Mouse (Mus musculus): ENCODE measurements around the gene Pnma5. TPM values are rescaled to one million over a fixed set of nuclear protein-coding genes. Genes with fewer than 3 reads are reported as not detected.

Gene Pnma5
- polyA plus RNA-seq, 1 experiment from 2014 or later = not detected

DNA sequence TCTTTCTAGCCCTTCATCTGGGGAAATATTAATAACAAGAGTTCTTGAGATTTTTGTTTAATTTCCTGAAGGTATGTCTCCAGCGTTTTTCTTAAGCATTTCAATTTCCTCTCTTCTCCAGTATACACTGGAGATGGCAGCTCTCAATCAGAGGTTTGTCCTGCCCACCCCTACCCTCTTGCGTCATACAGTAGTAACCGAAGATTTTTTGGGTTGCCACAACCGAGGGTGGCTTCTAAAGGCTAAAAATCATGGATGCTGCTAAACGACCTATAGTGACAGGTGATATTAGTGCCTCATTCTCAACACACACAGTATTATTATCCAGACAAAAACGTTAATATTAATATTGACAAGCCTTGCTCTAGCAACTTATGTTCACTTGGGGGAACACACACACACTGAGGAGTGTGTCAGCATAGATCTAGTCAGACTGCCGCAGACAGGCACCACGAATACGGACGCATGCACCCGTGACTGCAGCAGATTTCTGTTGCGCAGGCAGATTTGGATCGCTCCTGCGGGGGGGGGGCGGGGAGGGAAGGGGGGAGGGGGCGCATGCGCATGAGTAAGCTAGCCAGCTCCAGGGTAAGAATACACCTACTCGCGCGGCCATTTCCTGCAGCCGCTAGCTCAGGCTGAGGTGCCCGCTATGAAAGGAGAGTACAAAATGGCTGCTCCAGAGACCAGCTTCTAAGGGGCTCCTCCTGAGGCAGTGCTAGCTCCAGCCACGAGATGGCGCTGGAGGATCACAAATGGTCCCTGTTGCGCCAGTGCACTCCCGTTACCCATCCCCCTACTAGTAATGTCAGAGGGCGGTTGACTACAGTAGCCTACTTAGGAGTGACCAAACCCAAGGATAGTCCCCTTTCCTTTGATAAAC is 29.1 kb downstream of the Pnma5 start:
- Histone ChIP-seq H3K27ac (0 out of 2 replicates have a peak overlapping the region, but pooled peaks have one; percentile 58), H3K36me3 (no peaks in the 10 kb centered on the region), H3K4me1 (no peaks in the 10 kb centered on the region), H3K9me3 (replicated peaks) (no peaks in the 10 kb centered on the region), H3K27me3 (ENCODE audit: low read depth, poor library complexity, severe bottlenecking) (peaks cover 58% of the 10 kb centered on the region), H3K4me3 (peak overlapping the region; percentile 46)
- WGBS = 14% methylated on average over 25 of the region's 27 CpGs
- peak; percentile 90 for DNase-seq (ENCODE audit: low spot score)

- Histone ChIP-seq H3K27ac (no peak overlapping the region), H3K4me3 (no peak overlapping the region), H3K9me3 (replicated peaks) (no peaks in the 10 kb centered on the region), H3K36me3 (no peaks in the 10 kb centered on the region), H3K4me1 (no peaks in the 10 kb centered on the region), H3K27me3 (ENCODE audit: low read depth, poor library complexity, severe bottlenecking) (peaks cover 60% of the 10 kb centered on the region)
- 67% methylated on average over 4 of the region's 4 CpGs for WGBS
- DNase-seq (ENCODE audit: low spot score) = no peak
Observed at GRCm38 (mm10) chrX:73005678-73006077, 31.2 kb downstream of the Pnma5 start.

GRCm38 (mm10) chrX:73003110-73003509 is 33.8 kb downstream of the Pnma5 start:
- no peak overlapping the region for H3K27ac ChIP-seq
- peaks cover 69% of the 10 kb centered on the region for H3K27me3 ChIP-seq (ENCODE audit: low read depth, poor library complexity, severe bottlenecking)

DNA sequence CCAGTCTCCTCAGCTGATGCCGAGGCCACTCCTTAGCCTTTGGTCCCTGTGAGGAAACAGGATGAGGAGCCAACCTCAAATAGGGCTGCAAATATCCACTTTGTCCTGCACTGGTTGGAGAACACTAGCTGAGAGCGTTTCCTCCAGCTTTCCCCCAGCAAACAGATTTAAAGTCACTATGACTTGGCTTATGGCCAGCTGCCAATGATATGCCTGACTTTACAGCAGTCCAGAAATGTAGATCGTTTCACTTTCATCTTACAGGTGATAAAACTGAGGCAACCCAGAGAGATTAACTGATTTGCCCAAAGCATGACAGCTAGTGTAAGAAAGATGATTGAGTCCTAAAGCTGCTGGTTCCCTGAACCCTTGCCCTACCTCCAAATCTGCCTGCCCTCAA is 41.4 kb downstream of the Pnma5 start:
- Histone ChIP-seq H3K27ac (no peak overlapping the region), H3K9me3 (replicated peaks) (no peaks in the 10 kb centered on the region), H3K36me3 (no peaks in the 10 kb centered on the region), H3K4me1 (no peaks in the 10 kb centered on the region), H3K27me3 (ENCODE audit: low read depth, poor library complexity, severe bottlenecking) (peaks cover 81% of the 10 kb centered on the region), H3K4me3 (no peak overlapping the region)
- no peak for DNase-seq (ENCODE audit: low spot score)
- 83% methylated on average over 3 of the region's 3 CpGs for WGBS

More at GRCm38 (mm10) chrX:73003110-73003509, 33.8 kb downstream of the Pnma5 start:
- no peak for DNase-seq (ENCODE audit: low spot score)
- no peaks in the 10 kb centered on the region for H3K4me1 ChIP-seq
- H3K4me3 ChIP-seq = no peak overlapping the region
- H3K9me3 ChIP-seq (replicated peaks) = no peaks in the 10 kb centered on the region
- no peaks in the 10 kb centered on the region for H3K36me3 ChIP-seq
- WGBS = 83% methylated on average over 5 of the region's 5 CpGs

DNA sequence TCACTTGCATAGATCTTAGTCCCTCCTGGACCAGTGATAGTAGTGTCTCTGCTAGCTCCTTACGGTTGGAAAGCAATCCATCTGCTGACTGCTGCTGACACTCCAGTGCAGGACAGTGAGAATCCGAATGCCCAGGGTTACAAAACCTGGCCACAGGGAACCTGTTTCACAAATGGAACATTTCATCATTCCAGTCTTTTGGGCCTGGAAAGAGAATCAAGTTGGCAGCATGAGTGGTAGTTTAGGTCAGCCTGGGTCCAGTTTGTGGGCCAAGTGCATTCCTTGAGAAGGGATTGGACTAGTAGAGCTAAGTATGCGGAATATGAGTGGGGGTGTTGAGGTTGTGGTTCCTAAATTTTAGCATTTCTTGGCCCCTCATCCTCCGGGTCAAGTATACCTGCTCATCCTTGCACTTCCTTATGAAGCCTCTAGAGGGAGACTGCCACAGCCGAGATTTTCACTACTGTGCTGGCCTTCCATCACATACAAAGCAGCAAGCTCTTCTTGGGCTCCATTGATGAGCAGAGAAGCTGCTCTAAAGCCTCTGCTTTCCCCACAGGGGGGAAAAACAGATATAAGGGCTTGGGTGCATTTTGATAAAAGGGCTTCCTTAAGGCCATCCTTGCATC is 44.5 kb downstream of the Pnma5 start:
- 56% methylated on average over 5 of the region's 5 CpGs for WGBS
- Histone ChIP-seq H3K4me1 (no peaks in the 10 kb centered on the region), H3K9me3 (replicated peaks) (no peaks in the 10 kb centered on the region)

GRCm38 (mm10) chrX:72990581-72990980 is 46.3 kb downstream of the Pnma5 start:
- no peaks in the 10 kb centered on the region for H3K36me3 ChIP-seq
- WGBS = 79% methylated on average over 3 of the region's 3 CpGs

More for the DNA sequence above, 44.5 kb downstream of the Pnma5 start:
- Histone ChIP-seq H3K27me3 (ENCODE audit: low read depth, poor library complexity, severe bottlenecking) (peaks cover 81% of the 10 kb centered on the region), H3K27ac (no peak overlapping the region), H3K4me3 (no peak overlapping the region), H3K36me3 (no peaks in the 10 kb centered on the region)
- no peak for DNase-seq (ENCODE audit: low spot score)

DNA sequence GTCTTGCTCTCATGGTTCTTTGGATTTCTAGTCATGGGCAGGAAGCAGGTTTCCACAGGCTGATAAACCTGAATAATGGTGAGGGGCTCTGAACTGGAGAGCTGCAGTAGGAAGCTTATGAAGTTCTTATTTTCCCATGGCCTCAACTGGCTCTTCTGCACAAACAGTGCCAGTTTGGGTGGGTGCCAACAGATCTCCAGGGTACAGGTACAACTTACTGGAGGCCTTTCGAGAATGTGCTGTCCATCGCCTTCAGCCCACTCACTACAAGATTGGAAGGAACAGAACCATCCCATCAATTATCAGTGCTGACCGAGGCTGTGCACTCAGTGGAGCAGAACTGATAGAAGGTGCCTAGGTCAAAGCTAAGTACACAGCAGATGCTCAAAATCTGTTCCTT is 48.5 kb downstream of the Pnma5 start:
- no peak overlapping the region for H3K27ac ChIP-seq

More at GRCm38 (mm10) chrX:72990581-72990980, 46.3 kb downstream of the Pnma5 start:
- Histone ChIP-seq H3K27ac (no peak overlapping the region), H3K4me1 (no peaks in the 10 kb centered on the region), H3K27me3 (ENCODE audit: low read depth, poor library complexity, severe bottlenecking) (peaks cover 89% of the 10 kb centered on the region), H3K4me3 (no peak overlapping the region), H3K9me3 (replicated peaks) (no peaks in the 10 kb centered on the region)
- DNase-seq (ENCODE audit: low spot score) = no peak

GRCm38 (mm10) chrX:72987520-72987905 is 49.4 kb downstream of the Pnma5 start:
- Histone ChIP-seq H3K4me1 (no peaks in the 10 kb centered on the region), H3K36me3 (no peaks in the 10 kb centered on the region), H3K27me3 (ENCODE audit: low read depth, poor library complexity, severe bottlenecking) (peaks cover 95% of the 10 kb centered on the region), H3K9me3 (replicated peaks) (no peaks in the 10 kb centered on the region), H3K4me3 (peak overlapping the region; percentile 55), H3K27ac (peak overlapping the region; percentile 77)
- WGBS = 33% methylated on average over 14 of the region's 14 CpGs
- DNase-seq (ENCODE audit: low spot score) = no peak

More for the DNA sequence above, 48.5 kb downstream of the Pnma5 start:
- Histone ChIP-seq H3K4me1 (no peaks in the 10 kb centered on the region), H3K4me3 (no peak overlapping the region), H3K9me3 (replicated peaks) (no peaks in the 10 kb centered on the region), H3K36me3 (no peaks in the 10 kb centered on the region), H3K27me3 (ENCODE audit: low read depth, poor library complexity, severe bottlenecking) (peaks cover 92% of the 10 kb centered on the region)
- WGBS = 92% methylated on average over 3 of the region's 3 CpGs
- no peak for DNase-seq (ENCODE audit: low spot score)

DNA sequence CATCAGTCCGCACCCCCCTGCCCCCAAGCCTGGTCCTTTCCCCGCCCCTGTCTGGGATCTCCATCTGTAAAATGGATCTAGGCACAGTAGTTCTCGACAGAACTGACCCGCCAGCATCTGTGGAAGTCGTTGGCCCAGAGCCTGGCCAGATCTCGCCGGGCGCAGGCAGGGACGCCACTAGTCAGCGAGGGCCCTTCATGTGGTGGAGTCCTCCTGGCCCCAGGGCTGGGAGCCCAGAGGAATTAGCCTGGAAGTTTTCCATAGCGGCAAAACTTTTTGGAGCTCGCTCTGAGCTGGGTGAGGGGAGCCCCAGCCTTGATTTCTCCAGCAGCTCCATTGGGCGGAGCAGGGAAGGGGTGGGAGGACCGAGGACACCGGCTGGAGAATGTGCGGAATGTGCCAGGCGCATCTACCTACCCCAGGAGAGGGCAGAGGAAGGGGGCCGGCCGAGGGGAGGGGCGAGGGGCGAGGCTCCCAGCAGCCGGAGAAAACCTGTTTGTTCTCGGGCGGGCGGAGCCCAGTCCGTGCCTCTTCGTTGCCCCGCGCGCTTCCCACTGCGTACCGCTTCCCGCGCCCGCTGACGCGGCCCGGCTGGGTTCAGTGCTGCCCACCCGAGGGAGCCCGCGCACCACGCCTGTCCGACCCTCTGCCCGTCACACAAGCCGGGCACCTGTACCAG is 49.9 kb downstream of the Pnma5 start, which contains the start of gene Zfp185:
TSS of gene Zfp185 (plus strand) at position 499 of the 679 bp plus-strand sequence.
- peaks cover 95% of the 10 kb centered on the region for H3K27me3 ChIP-seq (ENCODE audit: low read depth, poor library complexity, severe bottlenecking)
- peak; percentile 67 for DNase-seq (ENCODE audit: low spot score)
- H3K4me1 ChIP-seq = no peaks in the 10 kb centered on the region
- H3K36me3 ChIP-seq = no peaks in the 10 kb centered on the region
- H3K27ac ChIP-seq = peak within 1 kb of the TSS; percentile 77
- H3K4me3 ChIP-seq = peak within 1 kb of the TSS; percentile 55
- H3K9me3 ChIP-seq (replicated peaks) = no peaks in the 10 kb centered on the region
- WGBS = 13% methylated on average over 38 of the region's 45 CpGs

GRCm38 (mm10) chrX:72985607-72986006 is 51.3 kb downstream of the Pnma5 start:
- DNase-seq (ENCODE audit: low spot score) = no peak
- 92% methylated on average over 2 of the region's 2 CpGs for WGBS
- Histone ChIP-seq H3K4me3 (no peak overlapping the region), H3K4me1 (no peaks in the 10 kb centered on the region), H3K27me3 (ENCODE audit: low read depth, poor library complexity, severe bottlenecking) (peaks cover 97% of the 10 kb centered on the region), H3K27ac (no peak overlapping the region), H3K9me3 (replicated peaks) (no peaks in the 10 kb centered on the region), H3K36me3 (no peaks in the 10 kb centered on the region)

Measured in limb, embryonic 10.5 days (tissue).